Mouse (Mus musculus): ENCODE data around the gene Sez6l. TPM values are rescaled to one million over a fixed set of nuclear protein-coding genes. Genes with fewer than 3 reads are reported as not detected.

Sez6l gene
- polyA plus RNA-seq, 1 experiment from 2014 or later, result 1.3 TPM

DNA sequence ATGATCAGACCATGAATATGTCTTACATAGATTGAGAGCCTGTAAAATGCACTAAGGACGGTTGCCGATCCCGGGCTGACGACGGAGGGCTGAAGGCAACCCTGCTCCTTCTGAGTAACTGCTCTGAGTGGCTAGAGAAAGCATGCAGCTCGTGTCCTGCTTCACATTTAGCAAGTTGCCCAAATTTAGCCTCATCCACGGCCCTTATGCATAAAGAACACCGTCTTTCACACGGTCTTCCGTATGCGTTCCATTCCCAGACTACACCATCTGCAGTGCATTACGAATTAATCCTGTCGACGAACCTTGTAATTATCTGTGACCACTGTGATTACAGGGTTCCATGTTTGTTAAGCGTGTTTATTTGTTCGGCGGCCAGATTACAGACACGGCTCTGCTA is 180.9 kb downstream of the Sez6l start:
- Histone ChIP-seq H3K4me2 (replicated peaks) (no peak overlapping the region), H3K9ac (no peak overlapping the region), H3K36me3 (no peaks in the 10 kb centered on the region), H3K27me3 (peaks cover 34% of the 10 kb centered on the region), H3K9me3 (replicated peaks) (no peaks in the 10 kb centered on the region), H3K4me3 (replicated peaks) (no peak overlapping the region), H3K27ac (replicated peaks) (peak overlapping the region; percentile 76), H3K4me1 (peaks cover 14% of the 10 kb centered on the region)
- 31% methylated on average over 18 of the region's 18 CpGs for WGBS
- ATAC-seq (ENCODE audit: insufficient number of reproducible peaks, low FRiP score, low TSS enrichment, low read depth), result peak; percentile 21; the same call in 1 of the 2 replicates

DNA sequence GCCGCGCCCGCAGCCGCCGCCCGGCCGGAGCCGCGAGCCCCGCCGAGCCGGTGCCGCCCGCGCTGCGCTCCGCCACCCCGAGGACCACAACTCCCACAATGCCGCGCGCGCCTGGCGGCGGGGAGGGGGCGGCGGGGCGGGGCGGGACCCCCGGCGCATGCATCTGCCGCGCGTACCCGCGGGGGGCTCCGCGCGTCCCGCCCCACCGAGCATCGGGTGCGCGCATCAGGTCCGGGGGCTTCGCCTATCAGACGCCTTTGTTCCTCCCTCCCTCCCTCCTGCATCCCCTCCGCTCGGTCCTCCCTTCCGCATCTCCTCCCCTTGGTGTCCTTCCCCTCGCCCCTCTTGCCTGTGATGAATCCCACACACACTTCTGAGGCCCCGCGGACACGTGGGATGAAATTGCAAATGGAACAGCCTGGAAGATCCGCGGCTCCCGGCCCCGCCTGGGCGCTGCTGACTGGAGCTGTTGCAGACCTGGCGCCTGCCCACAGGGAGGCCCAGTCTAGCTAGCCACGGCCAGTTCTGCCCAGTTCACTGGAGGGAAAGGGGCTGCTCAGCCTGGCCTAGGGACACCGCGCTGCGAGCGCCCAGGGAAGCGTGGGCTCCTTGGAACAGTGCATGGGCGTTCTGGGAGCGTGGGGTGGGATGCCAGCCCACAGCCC is 182.1 kb downstream of the Sez6l start, which contains the start of gene Asphd2:
Gene Asphd2, minus strand, starts transcription at position 88 of the 665 bp plus-strand sequence.
- 1% methylated on average over 42 of the region's 67 CpGs for WGBS
- H3K4me1 ChIP-seq, result peaks cover 14% of the 10 kb centered on the region
- no peaks in the 10 kb centered on the region for H3K9me3 ChIP-seq (replicated peaks)
- H3K27ac ChIP-seq (replicated peaks), result peak within 1 kb of the TSS; percentile 76
- H3K4me3 ChIP-seq (replicated peaks), result peak within 1 kb of the TSS; percentile 61
- no peaks in the 10 kb centered on the region for H3K36me3 ChIP-seq
- peak; percentile 84 for ATAC-seq (ENCODE audit: insufficient number of reproducible peaks, low FRiP score, low TSS enrichment, low read depth)
- peak within 1 kb of the TSS; percentile 41 for H3K9ac ChIP-seq
- peaks cover 34% of the 10 kb centered on the region for H3K27me3 ChIP-seq
- H3K4me2 ChIP-seq (replicated peaks), result peak within 1 kb of the TSS; percentile 81

DNA sequence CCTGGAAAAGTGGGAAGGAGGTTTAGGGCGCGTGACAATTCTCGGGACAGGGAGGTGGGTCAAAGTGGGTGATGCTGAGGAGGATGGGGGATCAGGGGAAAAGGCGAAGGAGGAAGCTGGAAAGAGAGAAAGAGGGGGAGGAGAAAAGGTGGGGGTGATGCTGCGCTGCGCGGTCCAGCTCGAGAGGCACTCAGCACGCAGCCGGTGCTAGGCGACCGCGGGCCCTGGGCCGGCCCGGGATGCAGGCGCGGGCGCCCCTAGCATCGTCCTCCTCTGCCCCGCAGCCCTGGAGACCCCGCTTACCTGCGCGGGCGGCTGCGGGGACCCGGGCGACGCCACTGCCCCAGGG is 182.6 kb downstream of the Sez6l start:
- Histone ChIP-seq H3K27ac (replicated peaks) (no peak overlapping the region), H3K4me3 (replicated peaks) (peak overlapping the region; percentile 61), H3K4me2 (replicated peaks) (peak overlapping the region; percentile 81), H3K27me3 (peaks cover 34% of the 10 kb centered on the region), H3K4me1 (peaks cover 14% of the 10 kb centered on the region), H3K36me3 (no peaks in the 10 kb centered on the region), H3K9ac (peak overlapping the region; percentile 41), H3K9me3 (replicated peaks) (no peaks in the 10 kb centered on the region)
- ATAC-seq (ENCODE audit: insufficient number of reproducible peaks, low FRiP score, low TSS enrichment, low read depth), result peak; percentile 44
- WGBS, result under 1% methylated on average over 18 of the region's 28 CpGs

- Histone ChIP-seq H3K27ac (replicated peaks) (no peak overlapping the region), H3K9me3 (replicated peaks) (no peaks in the 10 kb centered on the region), H3K27me3 (peaks cover 34% of the 10 kb centered on the region), H3K4me3 (replicated peaks) (peak overlapping the region; percentile 61), H3K36me3 (no peaks in the 10 kb centered on the region), H3K4me1 (peaks cover 14% of the 10 kb centered on the region), H3K9ac (peak overlapping the region; percentile 41), H3K4me2 (replicated peaks) (peak overlapping the region; percentile 81)
- WGBS, result 10% methylated on average over 17 of the region's 18 CpGs
- no peak for ATAC-seq (ENCODE audit: insufficient number of reproducible peaks, low FRiP score, low TSS enrichment, low read depth)
Observed at GRCm38 (mm10) chr5:112393741-112394414, 183.1 kb downstream of the Sez6l start.

DNA sequence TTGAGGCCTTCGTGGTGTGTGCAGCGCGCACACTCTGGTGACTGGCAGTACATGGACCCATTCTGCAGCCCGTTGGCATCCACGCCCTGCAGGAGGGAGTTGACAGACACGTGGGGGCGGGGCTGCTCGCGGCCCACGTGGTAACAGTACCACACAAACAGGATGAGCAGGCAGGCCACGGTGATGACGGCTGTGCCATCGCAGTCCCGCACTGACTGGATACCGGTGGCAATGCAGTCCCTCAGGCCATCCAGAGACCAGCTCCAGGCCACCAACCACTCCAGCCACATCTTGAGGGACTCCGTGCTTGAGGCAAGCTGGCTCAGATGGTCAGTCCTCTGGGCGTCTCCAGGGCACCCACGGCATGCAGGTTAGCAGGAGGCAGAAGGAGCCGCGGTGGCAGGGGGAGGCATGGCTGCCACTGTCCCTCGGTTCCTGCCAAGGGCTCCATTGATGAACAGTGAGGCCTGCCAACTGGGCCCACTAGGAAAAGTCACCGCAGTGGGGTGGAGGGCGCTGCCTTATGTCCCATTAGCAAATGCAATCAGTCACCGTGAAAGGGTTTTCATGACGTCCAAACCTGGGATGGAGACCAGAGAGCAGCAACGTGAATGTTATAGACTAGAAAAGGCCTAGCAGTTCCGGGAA is 185.2 kb downstream of the Sez6l start:
- no peaks in the 10 kb centered on the region for H3K36me3 ChIP-seq
- peaks cover 14% of the 10 kb centered on the region for H3K4me1 ChIP-seq
- no peak for ATAC-seq (ENCODE audit: insufficient number of reproducible peaks, low FRiP score, low TSS enrichment, low read depth)
- no peak overlapping the region for H3K4me2 ChIP-seq (replicated peaks)
- no peaks in the 10 kb centered on the region for H3K9me3 ChIP-seq (replicated peaks)
- no peak overlapping the region for H3K9ac ChIP-seq
- peaks cover 27% of the 10 kb centered on the region for H3K27me3 ChIP-seq
- no peak overlapping the region for H3K4me3 ChIP-seq (replicated peaks)
- WGBS, result 65% methylated on average over 27 of the region's 27 CpGs
- no peak overlapping the region for H3K27ac ChIP-seq (replicated peaks)

DNA sequence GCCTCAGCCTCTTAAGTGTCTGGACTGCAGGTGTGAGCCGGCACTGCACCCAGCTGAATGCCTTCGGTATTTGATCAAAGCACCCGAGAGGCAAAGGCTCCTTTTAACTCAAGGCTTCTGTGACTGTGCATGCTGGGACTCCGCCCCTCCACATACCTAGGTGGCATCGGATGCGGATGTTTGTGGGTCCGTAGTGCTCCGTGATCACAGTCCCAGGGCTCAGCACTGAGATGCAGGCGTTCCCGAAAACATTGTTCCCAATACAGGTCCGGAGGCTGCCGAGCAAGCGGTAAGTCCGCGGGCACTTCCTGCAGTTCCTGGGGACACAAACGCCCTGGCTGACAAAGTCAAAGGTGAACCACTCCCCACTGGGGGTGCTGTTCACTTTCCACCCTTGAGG is 186.0 kb downstream of the Sez6l start:
- peaks cover 13% of the 10 kb centered on the region for H3K4me1 ChIP-seq
- H3K36me3 ChIP-seq, result no peaks in the 10 kb centered on the region
- peaks cover 27% of the 10 kb centered on the region for H3K27me3 ChIP-seq
- H3K4me3 ChIP-seq (replicated peaks), result no peak overlapping the region
- H3K9me3 ChIP-seq (replicated peaks), result no peaks in the 10 kb centered on the region
- ATAC-seq (ENCODE audit: insufficient number of reproducible peaks, low FRiP score, low TSS enrichment, low read depth), result no peak
- 55% methylated on average over 16 of the region's 16 CpGs for WGBS
- H3K4me2 ChIP-seq (replicated peaks), result no peak overlapping the region
- no peak overlapping the region for H3K9ac ChIP-seq
- H3K27ac ChIP-seq (replicated peaks), result no peak overlapping the region

GRCm38 (mm10) chr5:112389352-112389751 is 187.6 kb downstream of the Sez6l start:
- ATAC-seq (ENCODE audit: insufficient number of reproducible peaks, low FRiP score, low TSS enrichment, low read depth), result no peak
- no peak overlapping the region for H3K4me2 ChIP-seq (replicated peaks)
- H3K4me1 ChIP-seq, result no peaks in the 10 kb centered on the region
- no peaks in the 10 kb centered on the region for H3K9me3 ChIP-seq (replicated peaks)
- H3K27ac ChIP-seq (replicated peaks), result no peak overlapping the region
- H3K36me3 ChIP-seq, result no peaks in the 10 kb centered on the region
- peaks cover 27% of the 10 kb centered on the region for H3K27me3 ChIP-seq
- no peak overlapping the region for H3K4me3 ChIP-seq (replicated peaks)
- H3K9ac ChIP-seq, result no peak overlapping the region
- 80% methylated on average over 9 of the region's 9 CpGs for WGBS

GRCm38 (mm10) chr5:112385973-112386372 is 191.0 kb downstream of the Sez6l start:
- H3K36me3 ChIP-seq, result no peaks in the 10 kb centered on the region
- no peak; the same call in 1 of the 2 replicates for ATAC-seq (ENCODE audit: insufficient number of reproducible peaks, low FRiP score, low TSS enrichment, low read depth)

GRCm38 (mm10) chr5:112384805-112385472 is 192.0 kb downstream of the Sez6l start:
- no peaks in the 10 kb centered on the region for H3K36me3 ChIP-seq
- no peak overlapping the region for H3K27ac ChIP-seq (replicated peaks)
- no peak overlapping the region for H3K9ac ChIP-seq
- no peaks in the 10 kb centered on the region for H3K9me3 ChIP-seq (replicated peaks)
- H3K4me1 ChIP-seq, result peaks cover 15% of the 10 kb centered on the region
- WGBS, result 82% methylated on average over 13 of the region's 13 CpGs
- no peak overlapping the region for H3K4me3 ChIP-seq (replicated peaks)
- no peak for ATAC-seq (ENCODE audit: insufficient number of reproducible peaks, low FRiP score, low TSS enrichment, low read depth)
- no peak overlapping the region for H3K4me2 ChIP-seq (replicated peaks)
- H3K27me3 ChIP-seq, result no peaks in the 10 kb centered on the region

More at GRCm38 (mm10) chr5:112385973-112386372, 191.0 kb downstream of the Sez6l start:
- Histone ChIP-seq H3K4me1 (peaks cover 15% of the 10 kb centered on the region), H3K27ac (replicated peaks) (no peak overlapping the region), H3K4me2 (replicated peaks) (no peak overlapping the region), H3K4me3 (replicated peaks) (no peak overlapping the region), H3K27me3 (no peaks in the 10 kb centered on the region), H3K9me3 (replicated peaks) (no peaks in the 10 kb centered on the region), H3K9ac (no peak overlapping the region)
- 72% methylated on average over 2 of the region's 2 CpGs for WGBS

DNA sequence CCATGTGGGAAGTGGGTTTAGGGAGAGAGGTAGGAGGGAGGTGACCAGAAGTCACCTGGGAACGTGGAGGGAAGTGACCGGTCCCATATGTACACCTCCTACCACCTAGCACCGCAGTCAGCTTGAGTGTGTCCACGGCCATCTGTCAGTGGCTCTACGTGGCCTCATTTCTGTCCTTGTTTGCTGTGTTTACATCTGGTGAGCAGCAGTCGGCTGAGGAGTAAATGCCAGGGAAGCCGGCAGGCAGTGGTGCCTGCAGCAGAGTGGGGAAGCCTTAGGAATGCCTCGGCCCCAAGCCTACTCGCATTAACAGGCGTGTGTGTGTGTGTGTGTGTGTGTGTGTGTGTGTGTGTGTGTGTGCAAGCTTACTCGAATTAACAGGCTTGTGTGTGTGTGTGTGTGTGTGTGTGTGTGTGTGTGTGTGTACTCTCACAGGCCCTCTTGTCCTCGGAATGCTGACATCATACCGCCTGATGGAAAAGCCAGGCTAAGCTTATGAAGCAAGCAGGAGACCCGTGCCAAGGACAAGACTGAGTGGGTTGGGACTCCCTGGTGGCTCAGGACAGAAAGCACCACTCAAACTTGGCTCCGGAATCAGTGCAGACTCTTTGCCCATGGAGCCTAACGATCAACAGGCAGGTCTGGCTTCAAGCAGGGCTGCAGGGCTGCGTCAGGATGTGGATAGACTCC is 194.2 kb downstream of the Sez6l start:
- H3K27ac ChIP-seq (replicated peaks), result peak overlapping the region; percentile 87
- no peaks in the 10 kb centered on the region for H3K9me3 ChIP-seq (replicated peaks)
- H3K4me2 ChIP-seq (replicated peaks), result no peak overlapping the region
- no peaks in the 10 kb centered on the region for H3K27me3 ChIP-seq
- H3K4me1 ChIP-seq, result peaks cover 15% of the 10 kb centered on the region
- WGBS, result 32% methylated on average over 17 of the region's 17 CpGs
- H3K36me3 ChIP-seq, result peaks cover 17% of the 10 kb centered on the region
- ATAC-seq (ENCODE audit: insufficient number of reproducible peaks, low FRiP score, low TSS enrichment, low read depth), result peak; percentile 71
- no peak overlapping the region for H3K9ac ChIP-seq
- H3K4me3 ChIP-seq (replicated peaks), result no peak overlapping the region
